Mouse (Mus musculus) bone marrow, adult 2 months (tissue): ENCODE results near the gene Kdf1.

Experiments
- CTCF ChIP-seq: fragments of 200-500 bp; IDR thresholded peaks from 2 replicates; pipeline ENCODE4 v1.5.1; 2011; ENCODE audit warnings: low read length, control low read depth; ENCODE audit not compliant: control insufficient read depth, insufficient read depth
- POLR2A ChIP-seq: fragments of 200-500 bp; IDR thresholded peaks from 2 replicates; pipeline ENCODE4 v1.6.1; 2011; ENCODE audit warnings: low read depth, mild to moderate bottlenecking, control low read depth, low read length, borderline replicate concordance; ENCODE audit not compliant: control insufficient read depth

GRCm38 (mm10) chr4:133504755-133505485 is 13.8 kb upstream of the Kdf1 start:
- no peak for TF ChIP-seq POLR2A
- TF ChIP-seq CTCF: no peak
